Mouse (Mus musculus): Measurements from ENCODE around the gene Psmb9. TPM values are rescaled to one million over a fixed set of nuclear protein-coding genes. Genes with fewer than 3 reads are reported as not detected.

The Psmb9 gene
- polyA plus RNA-seq, 2 experiments: 2.2 to 3.4 TPM

GRCm38 (mm10) chr17:34183564-34184219 is 3.9 kb downstream of the Psmb9 start:
- Histone ChIP-seq H3K27me3 (ENCODE audit: control insufficient read depth, insufficient read depth, low read length) (peaks cover 23% of the 10 kb centered on the region; the same call in 1 of the 2 replicates), H3K36me3 (ENCODE audit: control insufficient read depth, insufficient read depth, low read length) (no peaks in the 10 kb centered on the region), H3K4me1 (ENCODE audit: control insufficient read depth, insufficient read depth, low read length) (peaks cover 6% of the 10 kb centered on the region), H3K4me3 (replicated peaks; ENCODE audit: low read length) (no peak overlapping the region), H3K9me3 (ENCODE audit: control insufficient read depth, low read length) (no peaks in the 10 kb centered on the region), H3K9ac (ENCODE audit: low read depth, low read length, severe bottlenecking) (no peak overlapping the region), H3K4me2 (replicated peaks; ENCODE audit: low read depth, low read length, severe bottlenecking) (no peak overlapping the region), H3K27ac (replicated peaks; ENCODE audit: low read depth, low read length) (no peak overlapping the region)
- no peak for ATAC-seq (ENCODE audit: low FRiP score, low read depth)
- no peak for DNase-seq (ENCODE audit: low spot score)
- 72% methylated on average over 15 of the region's 15 CpGs for WGBS
- TF ChIP-seq POLR2A (IDR thresholded peaks at IDR 0.05; ENCODE audit: borderline replicate concordance, extremely low read depth, insufficient read depth, insufficient read length): no peak

GRCm38 (mm10) chr17:34179913-34180859 is 7.4 kb downstream of the Psmb9 start:
- Histone ChIP-seq H3K36me3 (ENCODE audit: control insufficient read depth, insufficient read depth, low read length) (no peaks in the 10 kb centered on the region), H3K4me3 (replicated peaks; ENCODE audit: low read length) (no peak overlapping the region), H3K27me3 (ENCODE audit: control insufficient read depth, insufficient read depth, low read length) (no peaks in the 10 kb centered on the region; the same call in 1 of the 2 replicates), H3K27ac (replicated peaks; ENCODE audit: low read depth, low read length) (no peak overlapping the region), H3K9me3 (ENCODE audit: control insufficient read depth, low read length) (peaks cover 8% of the 10 kb centered on the region; the same call in 1 of the 2 replicates), H3K4me1 (ENCODE audit: control insufficient read depth, insufficient read depth, low read length) (no peaks in the 10 kb centered on the region), H3K4me2 (replicated peaks; ENCODE audit: low read depth, low read length, severe bottlenecking) (no peak overlapping the region), H3K9ac (ENCODE audit: low read depth, low read length, severe bottlenecking) (no peak overlapping the region)
- DNase-seq (ENCODE audit: low spot score): no peak
- WGBS: 70% methylated on average over 13 of the region's 13 CpGs
- no peak for ATAC-seq (ENCODE audit: low FRiP score, low read depth)
- no peak for TF ChIP-seq POLR2A (IDR thresholded peaks at IDR 0.05; ENCODE audit: borderline replicate concordance, extremely low read depth, insufficient read depth, insufficient read length)

GRCm38 (mm10) chr17:34179019-34179418 is 8.5 kb downstream of the Psmb9 start:
- WGBS: 65% methylated on average over 6 of the region's 6 CpGs
- Histone ChIP-seq H3K9ac (ENCODE audit: low read depth, low read length, severe bottlenecking) (no peak overlapping the region), H3K27me3 (ENCODE audit: control insufficient read depth, insufficient read depth, low read length) (no peaks in the 10 kb centered on the region; the same call in 1 of the 2 replicates), H3K4me3 (replicated peaks; ENCODE audit: low read length) (no peak overlapping the region), H3K9me3 (ENCODE audit: control insufficient read depth, low read length) (peaks cover 8% of the 10 kb centered on the region; the same call in 1 of the 2 replicates), H3K36me3 (ENCODE audit: control insufficient read depth, insufficient read depth, low read length) (no peaks in the 10 kb centered on the region), H3K4me1 (ENCODE audit: control insufficient read depth, insufficient read depth, low read length) (no peaks in the 10 kb centered on the region), H3K4me2 (replicated peaks; ENCODE audit: low read depth, low read length, severe bottlenecking) (no peak overlapping the region), H3K27ac (replicated peaks; ENCODE audit: low read depth, low read length) (no peak overlapping the region)
- DNase-seq (ENCODE audit: low spot score) (no peak), ATAC-seq (ENCODE audit: low FRiP score, low read depth) (no peak)
- no peak for TF ChIP-seq POLR2A (IDR thresholded peaks at IDR 0.05; ENCODE audit: borderline replicate concordance, extremely low read depth, insufficient read depth, insufficient read length)

- ATAC-seq (ENCODE audit: low FRiP score, low read depth): no peak
- 67% methylated on average over 4 of the region's 4 CpGs for WGBS
These were observed 10.4 kb downstream of the Psmb9 start for GRCm38 (mm10) chr17:34177179-34177578.

DNA sequence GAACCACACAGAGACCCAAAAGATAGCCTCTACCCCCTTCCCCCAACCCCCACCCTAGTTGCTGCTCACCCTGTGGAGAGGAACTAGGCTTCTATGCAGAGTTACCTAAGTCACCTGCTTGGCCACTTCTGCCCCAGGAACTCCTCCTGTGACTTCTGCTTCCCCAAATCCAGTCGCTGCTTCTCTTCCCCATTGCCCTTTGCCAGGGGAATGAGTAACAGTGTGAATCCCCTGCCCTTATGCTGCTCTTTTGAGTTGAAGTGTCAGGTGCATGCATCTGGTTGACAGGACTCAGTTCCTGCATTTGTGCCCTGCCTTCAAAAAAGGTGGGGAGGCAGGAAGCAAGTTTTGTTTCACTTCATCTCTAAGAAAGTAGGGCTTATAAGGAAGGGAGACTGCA is 13.5 kb downstream of the Psmb9 start:
- 71% methylated on average over 1 of the region's 1 CpGs for WGBS
- H3K9ac ChIP-seq (ENCODE audit: low read depth, low read length, severe bottlenecking): no peak overlapping the region
- no peak for ATAC-seq (ENCODE audit: low FRiP score, low read depth)
- no peaks in the 10 kb centered on the region for H3K4me1 ChIP-seq (ENCODE audit: control insufficient read depth, insufficient read depth, low read length)
- no peak for DNase-seq (ENCODE audit: low spot score)
- H3K27me3 ChIP-seq (ENCODE audit: control insufficient read depth, insufficient read depth, low read length): no peaks in the 10 kb centered on the region
- H3K36me3 ChIP-seq (ENCODE audit: control insufficient read depth, insufficient read depth, low read length): no peaks in the 10 kb centered on the region
- TF ChIP-seq POLR2A (IDR thresholded peaks at IDR 0.05; ENCODE audit: borderline replicate concordance, extremely low read depth, insufficient read depth, insufficient read length): no peak
- peaks cover 12% of the 10 kb centered on the region; the same call in 1 of the 2 replicates for H3K9me3 ChIP-seq (ENCODE audit: control insufficient read depth, low read length)
- no peak overlapping the region for H3K4me2 ChIP-seq (replicated peaks; ENCODE audit: low read depth, low read length, severe bottlenecking)
- H3K27ac ChIP-seq (replicated peaks; ENCODE audit: low read depth, low read length): no peak overlapping the region
- no peak overlapping the region for H3K4me3 ChIP-seq (replicated peaks; ENCODE audit: low read length)

More at GRCm38 (mm10) chr17:34177179-34177578, 10.4 kb downstream of the Psmb9 start:
- Histone ChIP-seq H3K9me3 (ENCODE audit: control insufficient read depth, low read length) (peaks cover 12% of the 10 kb centered on the region; the same call in 1 of the 2 replicates), H3K27ac (replicated peaks; ENCODE audit: low read depth, low read length) (no peak overlapping the region), H3K9ac (ENCODE audit: low read depth, low read length, severe bottlenecking) (no peak overlapping the region), H3K4me2 (replicated peaks; ENCODE audit: low read depth, low read length, severe bottlenecking) (no peak overlapping the region), H3K36me3 (ENCODE audit: control insufficient read depth, insufficient read depth, low read length) (no peaks in the 10 kb centered on the region), H3K27me3 (ENCODE audit: control insufficient read depth, insufficient read depth, low read length) (no peaks in the 10 kb centered on the region), H3K4me1 (ENCODE audit: control insufficient read depth, insufficient read depth, low read length) (no peaks in the 10 kb centered on the region), H3K4me3 (replicated peaks; ENCODE audit: low read length) (no peak overlapping the region)
- DNase-seq (ENCODE audit: low spot score): no peak
- TF ChIP-seq POLR2A (IDR thresholded peaks at IDR 0.05; ENCODE audit: borderline replicate concordance, extremely low read depth, insufficient read depth, insufficient read length): no peak

All from limb, embryonic 14.5 days (tissue).